Mouse (Mus musculus) adrenal gland, postnatal 4 days (tissue): ENCODE data around the gene Gbgt1. TPM values are rescaled to one million over a fixed set of nuclear protein-coding genes. Genes with fewer than 3 reads are reported as not detected.
"Not testable (repeated sequence)": the region's sequence is repeated elsewhere in the genome, so short reads cannot be mapped to it uniquely, and the experiment has no call there.

Experiments used
- DNase-seq, 2 experiments: peaks; one replicate each; pipeline ENCODE4 v3.0.0; 2021 to 2022; ENCODE audit warnings: low spot score in 2 of 2, mixed read lengths in 2 of 2
- total RNA-seq, 2 experiments: library from RNA; stranded (reverse); gene quantifications; 2 replicates each; pipeline ENCODE4 v1.2.3; 2021

Gene Gbgt1
- total RNA-seq, 2 experiments from 2014 or later = 8.2 to 8.3 TPM

- no peak for DNase-seq
Observed at GRCm38 (mm10) chr2:28498431-28498830, 1.7 kb downstream of the Gbgt1 start.

- no peak for DNase-seq
Observed at GRCm38 (mm10) chr2:28502987-28503386, 6.3 kb downstream of the Gbgt1 start.

GRCm38 (mm10) chr2:28504676-28505075 is 8.0 kb downstream of the Gbgt1 start:
- no peak for DNase-seq

DNA sequence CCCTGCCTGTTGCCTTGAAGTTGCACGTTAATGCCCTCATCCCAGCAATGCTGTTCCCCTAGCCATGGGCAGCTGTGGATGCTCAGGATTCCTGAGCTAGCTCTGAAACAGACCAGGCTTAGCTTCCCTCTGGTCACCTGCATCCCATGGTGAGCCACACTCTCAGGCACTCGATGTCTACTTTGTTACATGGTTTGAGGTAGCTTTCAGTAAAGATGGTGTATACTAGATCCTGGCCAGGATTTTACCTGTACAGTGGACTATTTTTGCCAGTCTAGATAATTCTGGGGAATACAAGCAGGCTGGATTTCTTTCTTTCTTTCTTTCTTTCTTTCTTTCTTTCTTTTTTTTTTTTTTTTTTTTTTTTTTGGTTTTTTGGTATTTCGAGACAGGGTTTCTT is 9.1 kb downstream of the Gbgt1 start, which contains the start of gene Gm10134:
Gene Gm10134, plus strand, starts transcription at position 301 of the 400 bp plus-strand sequence.
- no peak for DNase-seq

DNA sequence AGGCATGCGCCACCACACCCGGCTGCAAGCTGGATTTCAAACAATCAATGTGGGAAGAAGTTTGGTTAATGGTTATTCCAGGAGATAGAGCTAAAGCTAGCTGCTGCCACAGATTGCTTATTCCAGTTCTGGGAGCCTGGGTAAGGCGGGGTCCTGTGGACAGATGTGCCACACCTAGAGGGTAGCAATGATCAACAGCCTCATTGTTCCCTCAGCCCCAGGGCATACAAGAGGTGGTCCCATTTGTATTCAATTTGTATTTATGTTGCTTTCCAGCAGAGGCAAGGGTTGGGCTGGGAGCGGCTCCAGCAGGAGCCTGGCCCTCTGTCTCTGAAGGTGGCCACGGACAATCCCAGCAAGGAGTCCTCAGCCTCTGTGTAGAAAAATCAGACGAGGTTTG is 9.6 kb downstream of the Gbgt1 start:
- no peak for DNase-seq

DNA sequence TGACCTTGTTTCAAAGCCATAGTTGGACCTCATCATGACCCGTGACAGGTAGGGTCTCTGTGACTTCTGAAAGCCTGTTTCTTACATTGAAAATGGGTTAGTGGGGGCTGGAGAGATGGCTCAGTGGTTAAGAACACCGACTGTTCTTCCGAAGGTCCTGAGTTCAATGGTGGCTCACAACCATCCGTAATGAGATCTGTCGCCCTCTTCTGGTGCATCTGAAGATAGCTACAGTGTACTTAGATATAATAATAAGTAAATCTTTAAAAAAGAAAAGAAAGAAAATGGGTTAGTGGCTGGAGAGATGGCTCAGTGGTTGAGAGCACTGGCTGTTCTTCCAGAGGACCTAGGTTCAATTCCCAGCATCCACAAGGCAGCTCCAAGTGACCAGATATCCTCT is 14.9 kb downstream of the Gbgt1 start:
- DNase-seq = not testable (repeated sequence)

GRCm38 (mm10) chr2:28512798-28513401 is 16.2 kb downstream of the Gbgt1 start, which contains the start of gene Ralgds:
Gene Ralgds, plus strand, starts transcription at chr2:28513125.
- DNase-seq = no peak

- DNase-seq = no peak
Observed at GRCm38 (mm10) chr2:28513431-28514370, 17.0 kb downstream of the Gbgt1 start.

- DNase-seq = peak; percentile 68 to 70
Observed at GRCm38 (mm10) chr2:28514489-28514888, 17.8 kb downstream of the Gbgt1 start.

- DNase-seq = peak; percentile 60 to 72
Observed at GRCm38 (mm10) chr2:28517206-28517909, 20.7 kb downstream of the Gbgt1 start.

GRCm38 (mm10) chr2:28518231-28518630 is 21.5 kb downstream of the Gbgt1 start:
- DNase-seq = no peak

DNA sequence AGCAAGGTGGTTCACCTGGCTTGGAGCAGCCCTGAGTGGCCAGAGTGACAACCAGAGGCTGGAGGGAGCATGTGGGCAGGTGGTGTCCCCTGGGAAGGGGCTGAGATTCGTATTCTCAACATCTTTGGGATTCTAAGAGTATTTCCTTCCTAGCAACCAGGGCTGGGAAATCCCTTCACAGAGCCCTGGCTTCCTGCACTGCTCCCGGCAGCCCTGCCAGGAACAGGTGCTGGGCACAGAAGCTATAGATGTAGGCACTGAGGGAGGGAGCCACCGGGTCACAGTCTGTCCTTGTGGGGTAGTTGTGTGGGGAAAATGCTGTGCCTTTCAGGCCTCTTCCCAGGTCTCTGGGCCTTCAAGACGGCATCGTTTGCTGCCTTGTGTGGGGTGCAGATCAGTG is 23.9 kb downstream of the Gbgt1 start:
- DNase-seq = no peak

DNA sequence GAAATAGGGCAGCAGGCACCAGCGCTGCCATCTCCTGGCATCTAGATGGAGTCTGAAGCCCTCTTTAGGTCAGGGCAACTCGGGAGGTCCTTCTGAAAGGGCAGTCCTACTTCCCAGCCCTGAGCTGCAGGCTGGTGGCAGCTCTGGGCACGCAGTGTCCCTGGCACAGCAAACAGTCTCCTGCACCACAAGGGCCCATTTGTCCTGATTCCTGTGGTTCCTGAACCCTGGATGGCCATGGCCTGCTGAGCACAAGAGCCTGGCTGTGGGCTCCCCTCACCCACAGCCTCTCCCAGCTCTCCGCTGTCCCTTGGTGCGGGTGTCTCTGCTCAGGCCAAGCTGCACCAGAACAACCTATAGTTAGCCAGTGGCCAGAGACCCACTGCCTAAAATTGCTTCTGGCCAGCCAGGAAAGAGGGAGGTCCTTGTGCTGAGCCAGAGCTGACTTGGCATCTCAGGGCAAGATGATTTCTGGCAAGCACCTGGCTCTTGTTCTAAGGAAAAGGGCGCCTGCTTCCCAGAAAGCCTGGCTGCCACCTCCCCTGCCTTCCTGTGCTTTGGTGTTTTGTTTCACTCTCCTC is 25.0 kb downstream of the Gbgt1 start:
- no peak for DNase-seq

DNA sequence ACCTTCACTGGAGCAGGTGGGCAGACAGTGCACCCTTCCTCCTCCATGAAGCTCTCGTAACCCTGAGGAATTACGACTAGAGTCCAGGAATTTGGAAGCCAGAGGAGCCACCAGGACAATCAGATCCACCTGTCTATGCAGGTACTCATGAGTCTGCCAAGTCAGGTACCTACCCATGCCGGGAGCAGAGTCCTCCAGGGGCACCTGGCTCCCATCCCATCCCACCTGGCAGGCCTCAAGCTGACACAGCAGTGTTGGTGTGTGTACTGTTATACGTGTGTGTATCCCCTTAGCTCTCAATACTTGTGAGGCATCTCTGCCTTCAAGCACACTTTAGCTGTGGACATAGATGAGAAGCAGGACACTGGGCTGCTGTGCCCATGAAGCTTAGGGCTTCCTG is 25.5 kb downstream of the Gbgt1 start:
- DNase-seq = no peak

DNA sequence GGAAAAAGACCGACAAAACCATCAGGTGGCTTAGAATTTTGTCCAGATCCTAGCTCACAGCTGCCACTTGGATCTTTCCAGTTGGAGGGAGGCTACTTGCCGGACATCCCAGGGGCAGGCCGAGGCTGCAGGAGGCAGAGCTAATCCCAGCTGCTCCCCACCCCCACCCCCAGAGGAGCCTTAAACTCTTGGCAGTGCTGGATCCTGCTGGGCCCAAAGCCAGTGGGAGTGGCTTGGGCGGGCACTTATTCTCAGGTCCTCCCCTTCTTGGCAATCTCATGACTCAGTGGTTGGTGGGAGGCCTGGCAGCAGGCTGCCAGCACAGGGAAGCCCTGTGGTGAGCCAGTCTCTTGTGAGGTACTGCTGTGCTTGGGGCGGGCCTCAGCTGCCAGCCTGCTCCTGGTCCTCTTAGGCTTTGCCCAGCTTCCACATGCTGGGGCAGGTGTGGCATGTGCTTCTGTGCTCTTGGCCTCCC is 27.0 kb downstream of the Gbgt1 start:
- DNase-seq = peak; percentile 50 to 81

GRCm38 (mm10) chr2:28524406-28524805 is 27.7 kb downstream of the Gbgt1 start:
- no peak for DNase-seq

GRCm38 (mm10) chr2:28525219-28525942 is 28.7 kb downstream of the Gbgt1 start:
- DNase-seq = peak in 1 of 2 experiments; percentile 33

GRCm38 (mm10) chr2:28525943-28526876 is 29.5 kb downstream of the Gbgt1 start:
- no peak for DNase-seq
